Mouse (Mus musculus) myocyte (in vitro differentiated cells): ENCODE data around the gene Msi2.

Experiments used
- E2F4 ChIP-seq: IDR thresholded peaks from one replicate; pipeline ENCODE4 v1.6.1; 2011; ENCODE audit warnings: mild to moderate bottlenecking, control low read depth, moderate library complexity; ENCODE audit not compliant: insufficient read depth
- MAX ChIP-seq: IDR thresholded peaks from one replicate; pipeline ENCODE4 v1.6.1; 2011; ENCODE audit warnings: low read depth, mild to moderate bottlenecking, control low read depth
- MYOD1 ChIP-seq, 3 experiments: IDR thresholded peaks; one replicate each; pipeline ENCODE4 v1.6.1; 2011; ENCODE audit warnings: control low read depth in 2 of 3, low read depth in 2 of 3, mild to moderate bottlenecking in 2 of 3, moderate library complexity in 1 of 3; ENCODE audit not compliant: insufficient read length in 2 of 3, control insufficient read depth in 1 of 3
- POLR2A ChIP-seq: IDR thresholded peaks from one replicate; pipeline ENCODE4 v1.6.1; 2011; ENCODE audit warnings: low read depth, mild to moderate bottlenecking, control low read depth, moderate library complexity; ENCODE audit not compliant: insufficient read length
- POLR2AphosphoS2 ChIP-seq: IDR thresholded peaks from one replicate; pipeline ENCODE4 v1.6.1; 2011; ENCODE audit warnings: low read depth, control low read depth; ENCODE audit not compliant: insufficient read length
- TCF12 ChIP-seq: IDR thresholded peaks from one replicate; pipeline ENCODE4 v1.6.1; 2011; ENCODE audit warnings: mild to moderate bottlenecking, control low read depth; ENCODE audit not compliant: poor library complexity, insufficient read depth, severe bottlenecking
- USF1 ChIP-seq: IDR thresholded peaks from one replicate; pipeline ENCODE4 v1.6.1; 2011; ENCODE audit warnings: low read depth, mild to moderate bottlenecking, control low read depth, moderate library complexity

- no peak for TF ChIP-seq TCF12
- TF ChIP-seq USF1: no peak
- no peak for TF ChIP-seq MYOD1 (IDR thresholded peaks at IDR 0.05; ENCODE audit: control insufficient read depth in 1 of 3, insufficient read length in 2 of 3, low read depth in 2 of 3)
- no peak for TF ChIP-seq POLR2A
- TF ChIP-seq E2F4: no peak
- TF ChIP-seq POLR2AphosphoS2: no peak
- TF ChIP-seq MAX: no peak
Observed at GRCm38 (mm10) chr11:88421057-88421578, 297.2 kb downstream of the Msi2 start.
